Mouse (Mus musculus): ENCODE data around the gene Minpp1. TPM values are rescaled to one million over a fixed set of nuclear protein-coding genes. Genes with fewer than 3 reads are reported as not detected.
"Not testable (repeated sequence)": the region's sequence is repeated elsewhere in the genome, so short reads cannot be mapped to it uniquely, and the experiment has no call there.

Minpp1 gene
- total RNA-seq (2021) = 10 to 100 TPM; 14.4 to 14.6 TPM
- long read RNA-seq, experiment 1, transcript Minpp1-201 (5 exons, 2,613 nt) = major isoform, 57 of 59 reads
- long read RNA-seq, experiment 1, partial matches to known transcripts = 0 of 59 reads
- long read RNA-seq, experiment 1, other reads (novel, unspliced or antisense) = 2 of 59 reads
- long read RNA-seq, experiment 2, transcript Minpp1-201 (5 exons, 2,613 nt) = major isoform, 47 of 48 reads
- long read RNA-seq, experiment 2, partial matches to known transcripts = 0 of 48 reads
- long read RNA-seq, experiment 2, other reads (novel, unspliced or antisense) = 1 of 48 reads

- H3K4me3 ChIP-seq = peak within 1 kb of the TSS; percentile 96
- H3K27ac ChIP-seq = peak within 1 kb of the TSS; percentile 86
- peak; percentile 90 for DNase-seq
- intact Hi-C loops (cut with DNase I) = loop anchor here (2.0 to 10.0 kb wide), 4 partner anchors 98 to 513 kb away; partner anchors contain the start of gene Sgms1
- TF ChIP-seq CTCF (IDR thresholded peaks at IDR 0.05) = no peak
These were observed at the start of gene Minpp1 for GRCm38 (mm10) chr19:32485681-32486105. TSS of gene Minpp1 (plus strand) at chr19:32485769.

GRCm38 (mm10) chr19:32439356-32439755, 46.2 kb upstream of the Minpp1 start:
- Histone ChIP-seq H3K27ac (no peak overlapping the region), H3K4me3 (no peak overlapping the region)
- intact Hi-C loops (cut with DNase I) = no loop called here
- no peak for DNase-seq
- TF ChIP-seq CTCF (IDR thresholded peaks at IDR 0.05) = no peak

- peak; percentile 70 for TF ChIP-seq CTCF (IDR thresholded peaks at IDR 0.05)
- H3K4me3 ChIP-seq = no peak overlapping the region
- DNase-seq = peak; percentile 32
- no peak overlapping the region for H3K27ac ChIP-seq
- intact Hi-C loops (cut with DNase I) = loop anchor here (5.0 kb wide), 1 partner anchor 469 kb away; no protein-coding TSS in a partner anchor
These were observed 44.0 kb upstream of the Minpp1 start for GRCm38 (mm10) chr19:32441568-32441967.

DNA sequence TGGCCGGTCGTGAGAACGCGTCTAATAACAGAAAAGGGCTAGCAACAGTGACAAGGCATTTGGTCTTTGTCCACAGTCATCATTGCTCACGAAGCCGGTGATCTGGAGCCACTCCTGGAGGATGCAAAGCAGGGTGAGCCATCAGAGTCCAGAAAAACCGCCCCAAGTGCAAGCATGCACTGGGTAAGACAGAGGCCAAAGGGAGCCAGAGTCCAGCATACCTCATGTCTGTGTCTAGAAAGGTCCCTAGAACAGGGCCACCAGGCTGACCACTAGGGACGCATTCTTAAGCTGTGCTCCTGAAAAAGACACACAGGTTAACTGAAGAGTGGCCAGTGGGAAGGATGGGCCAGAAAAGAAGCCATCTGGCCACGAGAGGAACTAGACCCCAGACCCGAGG, 36.6 kb upstream of the Minpp1 start:
- no peak overlapping the region for H3K27ac ChIP-seq
- DNase-seq = no peak
- TF ChIP-seq CTCF (IDR thresholded peaks at IDR 0.05) = no peak
- intact Hi-C loops (cut with DNase I) = no loop called here
- H3K4me3 ChIP-seq = no peak overlapping the region

- H3K27ac ChIP-seq = no peak overlapping the region
- no peak for TF ChIP-seq CTCF (IDR thresholded peaks at IDR 0.05)
- intact Hi-C loops (cut with DNase I) = no loop called here
- DNase-seq = no peak
- no peak overlapping the region for H3K4me3 ChIP-seq
These were observed 33.3 kb upstream of the Minpp1 start for GRCm38 (mm10) chr19:32452231-32452630.

DNA sequence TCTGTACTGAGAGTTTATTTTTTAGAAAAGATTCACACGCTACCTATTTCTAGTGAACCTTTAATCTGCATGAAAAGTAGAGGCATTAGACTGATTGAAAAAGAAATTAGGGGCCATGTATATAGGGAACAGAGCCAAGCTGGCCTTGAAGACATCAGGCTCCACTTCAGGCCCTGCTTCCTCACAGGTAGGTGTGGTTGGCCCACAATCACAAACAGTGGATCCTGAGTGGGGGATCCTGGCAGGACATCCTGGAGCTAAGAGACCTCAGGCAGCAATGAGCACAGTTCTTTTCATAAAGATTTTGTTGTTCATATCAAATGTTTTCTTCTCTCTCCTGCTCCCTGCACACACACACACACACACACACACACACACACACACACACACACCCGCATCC, 28.8 kb upstream of the Minpp1 start:
- intact Hi-C loops (cut with DNase I) = no loop called here

GRCm38 (mm10) chr19:32457631-32458030, 27.9 kb upstream of the Minpp1 start:
- intact Hi-C loops (cut with DNase I); H3K4me3 ChIP-seq; H3K27ac ChIP-seq; DNase-seq: not testable (repeated sequence)

More for the DNA sequence above, 28.8 kb upstream of the Minpp1 start:
- DNase-seq = no peak
- no peak overlapping the region for H3K4me3 ChIP-seq
- H3K27ac ChIP-seq = no peak overlapping the region
- no peak for TF ChIP-seq CTCF (IDR thresholded peaks at IDR 0.05)

DNA sequence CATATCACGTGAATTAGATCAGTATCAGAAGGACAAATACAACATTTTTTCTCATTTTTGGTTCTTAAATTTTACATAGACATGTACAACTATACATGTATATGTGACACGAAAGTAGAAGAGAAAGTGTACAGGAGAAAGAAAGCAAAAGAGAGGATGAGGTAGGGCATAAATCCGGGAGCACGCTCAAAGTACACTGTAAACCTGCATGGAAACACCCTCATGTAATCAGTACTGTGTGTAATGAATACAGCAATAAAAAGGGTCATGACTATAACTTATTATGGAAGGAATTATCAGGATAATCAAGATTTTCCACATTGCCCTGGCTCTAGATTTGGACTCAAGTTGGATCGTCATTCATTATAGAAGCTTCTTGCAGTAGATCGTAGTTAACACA, 22.5 kb upstream of the Minpp1 start:
- Histone ChIP-seq H3K4me3 (no peak overlapping the region), H3K27ac (no peak overlapping the region)
- intact Hi-C loops (cut with DNase I) = no loop called here
- TF ChIP-seq CTCF (IDR thresholded peaks at IDR 0.05) = no peak
- DNase-seq = no peak

DNA sequence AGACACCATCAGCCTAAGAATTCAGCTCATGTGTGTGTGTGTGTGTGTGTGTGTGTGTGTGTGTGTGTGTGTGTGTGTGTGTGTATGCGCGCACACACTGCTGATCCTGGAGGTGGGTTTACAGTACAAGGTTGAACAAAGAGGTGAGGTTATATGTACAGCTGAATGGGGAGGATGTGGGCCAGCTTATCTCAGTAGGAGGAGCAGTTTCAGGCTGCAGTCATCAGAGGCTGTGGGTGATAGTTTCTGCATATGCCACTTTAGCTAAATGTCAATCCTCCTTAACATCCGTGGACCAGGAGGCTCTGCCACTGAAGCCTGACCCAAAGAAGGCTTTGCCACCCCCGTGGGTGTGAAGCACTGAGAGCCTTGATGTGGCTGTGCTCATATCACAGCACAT, 20.3 kb upstream of the Minpp1 start:
- no peak for DNase-seq
- no peak overlapping the region for H3K27ac ChIP-seq
- intact Hi-C loops (cut with DNase I) = no loop called here
- H3K4me3 ChIP-seq = no peak overlapping the region
- no peak for TF ChIP-seq CTCF (IDR thresholded peaks at IDR 0.05)

GRCm38 (mm10) chr19:32466478-32466877, 19.1 kb upstream of the Minpp1 start, which contains the start of gene Rpl9-ps6:
TSS of gene Rpl9-ps6 (minus strand) at chr19:32466578.
- intact Hi-C loops (cut with DNase I) = no loop called here
- Histone ChIP-seq H3K27ac (no peak within 1 kb of the TSS), H3K4me3 (no peak within 1 kb of the TSS)
- DNase-seq = no peak
- no peak for TF ChIP-seq CTCF (IDR thresholded peaks at IDR 0.05)

GRCm38 (mm10) chr19:32467325-32467724, 18.2 kb upstream of the Minpp1 start:
- TF ChIP-seq CTCF (IDR thresholded peaks at IDR 0.05) = no peak
- Histone ChIP-seq H3K4me3 (no peak overlapping the region), H3K27ac (no peak overlapping the region)
- no peak for DNase-seq
- intact Hi-C loops (cut with DNase I) = no loop called here

DNA sequence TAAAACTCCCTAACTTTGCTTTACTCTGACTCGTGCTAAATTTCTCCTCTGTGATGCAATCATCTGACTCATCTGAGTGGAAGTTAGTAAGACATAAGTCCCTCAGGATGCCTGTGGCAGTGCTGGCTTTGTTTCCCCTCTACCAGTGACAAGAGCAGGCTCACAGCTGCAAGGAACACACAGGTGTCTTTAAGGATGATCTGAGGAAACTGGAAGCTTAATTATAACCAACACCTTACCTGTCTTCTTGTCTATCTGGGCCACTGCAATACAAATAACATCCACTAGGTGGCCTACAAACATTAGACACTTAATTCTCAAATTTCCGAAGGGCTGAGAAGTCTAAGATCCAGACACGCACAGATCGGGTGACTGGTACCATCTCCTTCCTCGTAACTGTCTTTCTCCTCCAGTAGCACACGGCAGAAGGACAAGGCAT, 15.5 kb upstream of the Minpp1 start:
- Histone ChIP-seq H3K4me3 (no peak overlapping the region), H3K27ac (no peak overlapping the region)
- no peak for DNase-seq
- peak; percentile 88 for TF ChIP-seq CTCF (IDR thresholded peaks at IDR 0.05)
- intact Hi-C loops (cut with DNase I) = no loop called here

- Histone ChIP-seq H3K4me3 (no peak overlapping the region), H3K27ac (no peak overlapping the region)
- no peak for DNase-seq
- intact Hi-C loops (cut with DNase I) = no loop called here
- TF ChIP-seq CTCF (IDR thresholded peaks at IDR 0.05) = no peak
These were observed 14.9 kb upstream of the Minpp1 start for GRCm38 (mm10) chr19:32470570-32471263.
